Mouse (Mus musculus): ENCODE data around the gene Phactr2. TPM values are rescaled to one million over a fixed set of nuclear protein-coding genes. Genes with fewer than 3 reads are reported as not detected.
"Not testable (repeated sequence)": the region's sequence is repeated elsewhere in the genome, so short reads cannot be mapped to it uniquely, and the experiment has no call there.

Phactr2 gene
- polyA plus RNA-seq (2016; fragmentation: Nextera tagmentation; extraction: Ambion mirVana) = 12.3 and 13.2 TPM in 2 replicates

GRCm38 (mm10) chr10:13473833-13474567, at the start of gene Phactr2:
Gene Phactr2, minus strand, starts transcription at chr10:13474412.
- H3K27me3 ChIP-seq (replicated peaks) = peaks cover 37% of the 10 kb centered on the region
- no peak within 1 kb of the TSS for H3K27ac ChIP-seq
- H3K9ac ChIP-seq = peak within 1 kb of the TSS; percentile 74
- no peaks in the 10 kb centered on the region for H3K9me3 ChIP-seq
- peak within 1 kb of the TSS; percentile 100 for H3K4me2 ChIP-seq (replicated peaks)
- H3K4me1 ChIP-seq = peaks cover 14% of the 10 kb centered on the region; the same call in 1 of the 2 replicates
- H3K36me3 ChIP-seq = no peaks in the 10 kb centered on the region
- peak within 1 kb of the TSS; percentile 66 for H3K4me3 ChIP-seq
- peak; percentile 81 for ATAC-seq (ENCODE audit: low FRiP score, low read depth)
- under 1% methylated on average over 71 of the region's 71 CpGs for WGBS

- Histone ChIP-seq H3K4me1 (no peaks in the 10 kb centered on the region), H3K9ac (no peak overlapping the region), H3K36me3 (no peaks in the 10 kb centered on the region), H3K27ac (no peak overlapping the region), H3K4me3 (no peak overlapping the region), H3K4me2 (replicated peaks) (no peak overlapping the region), H3K27me3 (replicated peaks) (no peaks in the 10 kb centered on the region), H3K9me3 (no peaks in the 10 kb centered on the region)
- 86% methylated on average over 4 of the region's 4 CpGs for WGBS
- ATAC-seq (ENCODE audit: low FRiP score, low read depth) = no peak
Measured at GRCm38 (mm10) chr10:13521857-13522256, 47.6 kb upstream of the Phactr2 start.

- no peaks in the 10 kb centered on the region for H3K9me3 ChIP-seq
- no peak for ATAC-seq (ENCODE audit: low FRiP score, low read depth)
- H3K36me3 ChIP-seq = no peaks in the 10 kb centered on the region
- no peaks in the 10 kb centered on the region for H3K4me1 ChIP-seq
- 86% methylated on average over 8 of the region's 8 CpGs for WGBS
- H3K4me3 ChIP-seq = no peak overlapping the region
- H3K27me3 ChIP-seq (replicated peaks) = no peaks in the 10 kb centered on the region
- H3K27ac ChIP-seq = no peak overlapping the region
- no peak overlapping the region for H3K4me2 ChIP-seq (replicated peaks)
- H3K9ac ChIP-seq = no peak overlapping the region
Measured at GRCm38 (mm10) chr10:13502371-13502770, 28.2 kb upstream of the Phactr2 start.

- not testable (repeated sequence) for H3K9me3 ChIP-seq; H3K27me3 ChIP-seq (replicated peaks); H3K36me3 ChIP-seq; H3K27ac ChIP-seq; H3K4me1 ChIP-seq
- H3K4me3 ChIP-seq = peak overlapping the region; percentile 57
- 62% methylated on average over 4 of the region's 4 CpGs for WGBS
- peak overlapping the region; percentile 82 for H3K4me2 ChIP-seq (replicated peaks)
- ATAC-seq (ENCODE audit: low FRiP score, low read depth) = 0 out of 2 replicates have a peak, but pooled peaks have one; percentile 17
- peak overlapping the region; percentile 58 for H3K9ac ChIP-seq
Measured at GRCm38 (mm10) chr10:13501533-13501932, 27.3 kb upstream of the Phactr2 start.

- peak; percentile 92 for ATAC-seq (ENCODE audit: low FRiP score, low read depth)
- Histone ChIP-seq H3K27me3 (replicated peaks) (no peaks in the 10 kb centered on the region), H3K27ac (no peak overlapping the region), H3K4me2 (replicated peaks) (peak overlapping the region; percentile 82), H3K4me3 (peak overlapping the region; percentile 57), H3K9ac (peak overlapping the region; percentile 58), H3K36me3 (no peaks in the 10 kb centered on the region), H3K9me3 (no peaks in the 10 kb centered on the region), H3K4me1 (no peaks in the 10 kb centered on the region)
- WGBS = 3% methylated on average over 30 of the region's 30 CpGs
Measured at GRCm38 (mm10) chr10:13500938-13501496, 26.8 kb upstream of the Phactr2 start.

- no peak overlapping the region for H3K9ac ChIP-seq
- peak; percentile 13; the same call in 1 of the 2 replicates for ATAC-seq (ENCODE audit: low FRiP score, low read depth)
- 52% methylated on average over 9 of the region's 9 CpGs for WGBS
Measured at GRCm38 (mm10) chr10:13500473-13500872, 26.3 kb upstream of the Phactr2 start.

GRCm38 (mm10) chr10:13499331-13499730, 25.1 kb upstream of the Phactr2 start, which contains the start of gene Fuca2:
Gene Fuca2, plus strand, starts transcription at chr10:13499540.
- Histone ChIP-seq H3K4me3 (no peak within 1 kb of the TSS), H3K36me3 (no peaks in the 10 kb centered on the region), H3K9ac (no peak within 1 kb of the TSS), H3K4me2 (replicated peaks) (no peak within 1 kb of the TSS), H3K27me3 (replicated peaks) (no peaks in the 10 kb centered on the region), H3K4me1 (no peaks in the 10 kb centered on the region), H3K9me3 (no peaks in the 10 kb centered on the region), H3K27ac (no peak within 1 kb of the TSS)
- WGBS = 88% methylated on average over 2 of the region's 2 CpGs
- no peak for ATAC-seq (ENCODE audit: low FRiP score, low read depth)

More at GRCm38 (mm10) chr10:13500473-13500872, 26.3 kb upstream of the Phactr2 start:
- Histone ChIP-seq H3K4me2 (replicated peaks) (peak overlapping the region; percentile 82), H3K4me3 (no peak overlapping the region), H3K27ac (no peak overlapping the region), H3K9me3 (no peaks in the 10 kb centered on the region), H3K36me3 (no peaks in the 10 kb centered on the region), H3K4me1 (no peaks in the 10 kb centered on the region), H3K27me3 (replicated peaks) (no peaks in the 10 kb centered on the region)

- Histone ChIP-seq H3K4me3 (no peak overlapping the region), H3K27me3 (replicated peaks) (no peaks in the 10 kb centered on the region), H3K4me2 (replicated peaks) (no peak overlapping the region), H3K4me1 (no peaks in the 10 kb centered on the region), H3K9me3 (no peaks in the 10 kb centered on the region), H3K36me3 (no peaks in the 10 kb centered on the region), H3K27ac (no peak overlapping the region), H3K9ac (no peak overlapping the region)
- ATAC-seq (ENCODE audit: low FRiP score, low read depth) = no peak
- 93% methylated on average over 3 of the region's 3 CpGs for WGBS
Measured at GRCm38 (mm10) chr10:13496315-13496714, 22.1 kb upstream of the Phactr2 start.

- no peaks in the 10 kb centered on the region for H3K36me3 ChIP-seq
- H3K27ac ChIP-seq = no peak overlapping the region
- H3K9me3 ChIP-seq = no peaks in the 10 kb centered on the region
- 87% methylated on average over 9 of the region's 9 CpGs for WGBS
- H3K4me2 ChIP-seq (replicated peaks) = no peak overlapping the region
- H3K4me3 ChIP-seq = no peak overlapping the region
- no peaks in the 10 kb centered on the region for H3K4me1 ChIP-seq
- H3K27me3 ChIP-seq (replicated peaks) = no peaks in the 10 kb centered on the region
- no peak for ATAC-seq (ENCODE audit: low FRiP score, low read depth)
- H3K9ac ChIP-seq = no peak overlapping the region
Measured at GRCm38 (mm10) chr10:13493978-13494686, 19.9 kb upstream of the Phactr2 start.

- WGBS = 88% methylated on average over 6 of the region's 6 CpGs
- Histone ChIP-seq H3K27me3 (replicated peaks) (no peaks in the 10 kb centered on the region), H3K9ac (no peak overlapping the region), H3K9me3 (no peaks in the 10 kb centered on the region), H3K4me1 (no peaks in the 10 kb centered on the region), H3K4me3 (no peak overlapping the region), H3K36me3 (no peaks in the 10 kb centered on the region), H3K4me2 (replicated peaks) (no peak overlapping the region), H3K27ac (no peak overlapping the region)
- no peak for ATAC-seq (ENCODE audit: low FRiP score, low read depth)
Measured at GRCm38 (mm10) chr10:13489671-13490070, 15.5 kb upstream of the Phactr2 start.

- Histone ChIP-seq H3K9ac (no peak overlapping the region), H3K4me1 (no peaks in the 10 kb centered on the region), H3K27ac (no peak overlapping the region), H3K36me3 (no peaks in the 10 kb centered on the region), H3K27me3 (replicated peaks) (no peaks in the 10 kb centered on the region), H3K9me3 (no peaks in the 10 kb centered on the region), H3K4me3 (no peak overlapping the region), H3K4me2 (replicated peaks) (no peak overlapping the region)
- no peak for ATAC-seq (ENCODE audit: low FRiP score, low read depth)
- WGBS = 61% methylated on average over 4 of the region's 4 CpGs
Measured at GRCm38 (mm10) chr10:13485958-13486357, 11.7 kb upstream of the Phactr2 start.

GRCm38 (mm10) chr10:13479341-13479740, 5.1 kb upstream of the Phactr2 start:
- no peak overlapping the region for H3K9ac ChIP-seq
- H3K9me3 ChIP-seq = no peaks in the 10 kb centered on the region
- peaks cover 16% of the 10 kb centered on the region for H3K27me3 ChIP-seq (replicated peaks)
- H3K4me2 ChIP-seq (replicated peaks) = no peak overlapping the region
- H3K27ac ChIP-seq = no peak overlapping the region
- 89% methylated on average over 6 of the region's 6 CpGs for WGBS
- H3K4me1 ChIP-seq = 0 out of 2 replicates have a peak, but pooled peaks cover 4% of the 10 kb centered on the region
- no peak overlapping the region for H3K4me3 ChIP-seq
- no peak for ATAC-seq (ENCODE audit: low FRiP score, low read depth)
- no peaks in the 10 kb centered on the region for H3K36me3 ChIP-seq
